Mouse (Mus musculus) splenic B cell, adult 2 months (primary cell): ENCODE results near the gene Tlr7.
"Not testable (repeated sequence)": the region's sequence is repeated elsewhere in the genome, so short reads cannot be mapped to it uniquely, and the experiment has no call there.

Experiments
- DNase-seq: peaks from one replicate; pipeline ENCODE4 v3.0.0-alpha.2; 2011; ENCODE audit warnings: low read depth, low spot score
- H3K27me3 ChIP-seq: 2 replicates; pipeline ENCODE4 v1.6.1; 2012; ENCODE audit warnings: mild to moderate bottlenecking, low read length, moderate library complexity, mixed read lengths; ENCODE audit not compliant: control insufficient read depth, poor library complexity, insufficient read depth, severe bottlenecking
- H3K36me3 ChIP-seq: 2 replicates; pipeline ENCODE4 v1.6.1; 2012; ENCODE audit warnings: mild to moderate bottlenecking, low read length, moderate library complexity, mixed read lengths; ENCODE audit not compliant: control insufficient read depth, poor library complexity, insufficient read depth, severe bottlenecking

Tlr7 gene

GRCm38 (mm10) chrX:167330399-167330798, at the start of gene Tlr7:
TSS of gene Tlr7 (minus strand) at chrX:167330558.
- H3K36me3 ChIP-seq = no peaks in the 10 kb centered on the region
- no peaks in the 10 kb centered on the region for H3K27me3 ChIP-seq
- DNase-seq = peak; percentile 46

GRCm38 (mm10) chrX:167380073-167380472, 49.7 kb upstream of the Tlr7 start:
- Histone ChIP-seq H3K36me3 (no peaks in the 10 kb centered on the region; the same call in 1 of the 2 replicates), H3K27me3 (no peaks in the 10 kb centered on the region)
- no peak for DNase-seq

GRCm38 (mm10) chrX:167361231-167361630, 30.9 kb upstream of the Tlr7 start:
- not testable (repeated sequence) for H3K27me3 ChIP-seq, DNase-seq, H3K36me3 ChIP-seq

- H3K27me3 ChIP-seq = no peaks in the 10 kb centered on the region
- no peak for DNase-seq
- 0 out of 2 replicates have a peak, but pooled peaks cover 2% of the 10 kb centered on the region for H3K36me3 ChIP-seq
Measured at GRCm38 (mm10) chrX:167359704-167360103, 29.3 kb upstream of the Tlr7 start.

GRCm38 (mm10) chrX:167357415-167357814, 27.1 kb upstream of the Tlr7 start:
- peak; percentile 73 for DNase-seq
- Histone ChIP-seq H3K36me3 (0 out of 2 replicates have a peak, but pooled peaks cover 2% of the 10 kb centered on the region), H3K27me3 (no peaks in the 10 kb centered on the region)

- DNase-seq = no peak
- H3K27me3 ChIP-seq = no peaks in the 10 kb centered on the region
- 0 out of 2 replicates have a peak, but pooled peaks cover 2% of the 10 kb centered on the region for H3K36me3 ChIP-seq
Measured at GRCm38 (mm10) chrX:167355965-167356364, 25.6 kb upstream of the Tlr7 start.

- no peak for DNase-seq
- Histone ChIP-seq H3K36me3 (0 out of 2 replicates have a peak, but pooled peaks cover 2% of the 10 kb centered on the region), H3K27me3 (no peaks in the 10 kb centered on the region)
Measured at GRCm38 (mm10) chrX:167353617-167354016, 23.3 kb upstream of the Tlr7 start.

GRCm38 (mm10) chrX:167346440-167346839, 16.1 kb upstream of the Tlr7 start:
- DNase-seq = no peak
- no peaks in the 10 kb centered on the region for H3K36me3 ChIP-seq
- H3K27me3 ChIP-seq = no peaks in the 10 kb centered on the region

- Histone ChIP-seq H3K36me3 (no peaks in the 10 kb centered on the region), H3K27me3 (no peaks in the 10 kb centered on the region)
- DNase-seq = no peak
Measured at GRCm38 (mm10) chrX:167344356-167344755, 14.0 kb upstream of the Tlr7 start.

- H3K36me3 ChIP-seq = no peaks in the 10 kb centered on the region
Measured at GRCm38 (mm10) chrX:167341811-167342210, 11.5 kb upstream of the Tlr7 start.

GRCm38 (mm10) chrX:167340190-167340589, 9.8 kb upstream of the Tlr7 start:
- DNase-seq = peak; percentile 36
- no peaks in the 10 kb centered on the region for H3K36me3 ChIP-seq
- H3K27me3 ChIP-seq = no peaks in the 10 kb centered on the region

More at GRCm38 (mm10) chrX:167341811-167342210, 11.5 kb upstream of the Tlr7 start:
- no peak for DNase-seq
- no peaks in the 10 kb centered on the region for H3K27me3 ChIP-seq

GRCm38 (mm10) chrX:167337990-167338389, 7.6 kb upstream of the Tlr7 start:
- H3K36me3 ChIP-seq = no peaks in the 10 kb centered on the region
- peak; percentile 46 for DNase-seq
- H3K27me3 ChIP-seq = no peaks in the 10 kb centered on the region

GRCm38 (mm10) chrX:167334571-167334970, 4.2 kb upstream of the Tlr7 start:
- Histone ChIP-seq H3K27me3 (no peaks in the 10 kb centered on the region), H3K36me3 (no peaks in the 10 kb centered on the region)
- no peak for DNase-seq

GRCm38 (mm10) chrX:167332607-167333006, 2.2 kb upstream of the Tlr7 start:
- DNase-seq = no peak
- H3K36me3 ChIP-seq = no peaks in the 10 kb centered on the region

GRCm38 (mm10) chrX:167330993-167331392, 635 bp upstream of the Tlr7 start:
- H3K36me3 ChIP-seq = no peaks in the 10 kb centered on the region
- DNase-seq = no peak
- H3K27me3 ChIP-seq = no peaks in the 10 kb centered on the region

More at GRCm38 (mm10) chrX:167332607-167333006, 2.2 kb upstream of the Tlr7 start:
- H3K27me3 ChIP-seq = no peaks in the 10 kb centered on the region

- Histone ChIP-seq H3K27me3 (no peaks in the 10 kb centered on the region), H3K36me3 (no peaks in the 10 kb centered on the region)
- DNase-seq = no peak
Measured at GRCm38 (mm10) chrX:167329620-167330019, 738 bp downstream of the Tlr7 start.
